Mouse (Mus musculus) small intestine, adult 2 months (tissue): ENCODE results near the gene Fth1.

Source experiments
- CTCF ChIP-seq: fragments of 200-500 bp; IDR thresholded peaks from 2 replicates; pipeline ENCODE4 v1.5.1; 2012; ENCODE audit warnings: low read depth, mild to moderate bottlenecking, control low read depth, inconsistent platforms, low read length, moderate library complexity, mixed read lengths; ENCODE audit not compliant: insufficient replicate concordance, insufficient read length; ENCODE audit errors: extremely low read depth
- POLR2A ChIP-seq: fragments of 200-500 bp; IDR thresholded peaks from 2 replicates; pipeline ENCODE4 v1.6.1; 2012; ENCODE audit warnings: low read depth, mild to moderate bottlenecking, control low read depth, inconsistent platforms, low read length, moderate library complexity

DNA sequence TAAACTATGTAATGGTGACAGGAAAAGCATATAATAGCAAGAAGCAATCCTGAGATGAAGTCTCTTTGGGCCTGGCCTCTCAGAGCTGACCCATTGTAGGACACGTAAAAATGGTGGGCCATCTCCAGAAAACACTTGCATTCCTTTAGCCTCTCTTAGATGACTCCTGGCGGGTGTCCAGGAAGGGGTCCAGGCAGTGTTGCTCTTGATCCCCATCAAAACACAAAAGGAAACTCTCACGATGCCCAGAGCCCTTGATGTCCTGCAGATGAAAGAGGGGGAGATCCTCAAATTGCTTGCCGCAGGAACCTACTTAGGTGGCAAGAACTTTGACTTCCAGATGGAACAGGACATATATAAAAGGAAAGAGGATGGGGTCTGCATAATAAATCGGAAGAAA, 43.0 kb upstream of the Fth1 start:
- no peak for TF ChIP-seq POLR2A
- TF ChIP-seq CTCF = no peak
